Mouse (Mus musculus) liver, embryonic 13.5 days (tissue): ENCODE data around the gene Ssmem1. TPM values are rescaled to one million over a fixed set of nuclear protein-coding genes. Genes with fewer than 3 reads are reported as not detected.

ENCODE experiments used
- ATAC-seq: fragments of 200-750 bp; cut with Nextera tagmentation; 2 replicates; pipeline ENCODE4 v1.8.0; 2017; ENCODE audit warnings: low read depth, mild to moderate bottlenecking, moderate number of reproducible peaks, moderate library complexity
- DNase-seq: peaks from one replicate; pipeline ENCODE4 v3.0.0; 2022
- H3K27ac ChIP-seq: fragments of 300-500 bp; sonication (generic); 2 replicates; pipeline ENCODE4 v1.5.1; 2015; ENCODE audit warnings: moderate library complexity, mild to moderate bottlenecking, inconsistent platforms
- H3K27me3 ChIP-seq: fragments of 300-500 bp; sonication (generic); 2 replicates; pipeline ENCODE4 v1.6.1; 2015; ENCODE audit warnings: mild to moderate bottlenecking, inconsistent platforms
- H3K36me3 ChIP-seq: fragments of 300-500 bp; sonication (generic); 2 replicates; pipeline ENCODE4 v1.6.1; 2015; ENCODE audit warnings: mild to moderate bottlenecking, inconsistent platforms
- H3K4me1 ChIP-seq: fragments of 300-500 bp; sonication (generic); replicated peaks from 2 replicates; pipeline ENCODE4 v1.6.1; 2015; ENCODE audit warnings: inconsistent platforms
- H3K4me2 ChIP-seq: fragments of 300-500 bp; sonication (generic); 2 replicates; pipeline ENCODE4 v1.6.1; 2015; ENCODE audit warnings: inconsistent platforms, mild to moderate bottlenecking, moderate library complexity
- H3K4me3 ChIP-seq: fragments of 300-500 bp; sonication (generic); replicated peaks from 2 replicates; pipeline ENCODE4 v1.5.1; 2015; ENCODE audit warnings: mild to moderate bottlenecking, inconsistent platforms
- H3K9ac ChIP-seq: fragments of 300-500 bp; sonication (generic); 2 replicates; pipeline ENCODE4 v1.6.1; 2015; ENCODE audit warnings: mild to moderate bottlenecking, inconsistent platforms
- H3K9me3 ChIP-seq: fragments of 300-500 bp; sonication (generic); replicated peaks from 2 replicates; pipeline ENCODE4 v1.6.1; 2016; ENCODE audit warnings: inconsistent platforms
- WGBS: fragments of 180-500 bp; shearing (Covaris S2); methylation state at CpG from one replicate; pipeline ENCODE4 v1.1.7; 2015; ENCODE audit not compliant: insufficient replicate concordance; 5-methylcytosine and 5-hydroxymethylcytosine counted together
- polyA plus RNA-seq: library from polyadenylated mRNA; unstranded; fragments of >200 nt; fragmentation: Nextera tagmentation; extraction: Ambion mirVana; gene quantifications from 2 replicates; pipeline ENCODE4 v1.2.1, GENCODE M21; 2015

Gene Ssmem1
- polyA plus RNA-seq, 1 experiment from 2014 or later, result 0.12 TPM

- Histone ChIP-seq H3K36me3 (no peaks in the 10 kb centered on the region), H3K4me2 (no peak overlapping the region), H3K4me1 (no peaks in the 10 kb centered on the region), H3K9ac (no peak overlapping the region), H3K27ac (no peak overlapping the region), H3K9me3 (no peaks in the 10 kb centered on the region), H3K4me3 (no peak overlapping the region), H3K27me3 (peaks cover 30% of the 10 kb centered on the region)
- DNase-seq (no peak), ATAC-seq (no peak)
- whole genome bisulfite sequencing, result 72% methylated on average over 5 of the region's 5 CpGs
Observed at GRCm38 (mm10) chr6:30554621-30555170, 45.0 kb downstream of the Ssmem1 start.

DNA sequence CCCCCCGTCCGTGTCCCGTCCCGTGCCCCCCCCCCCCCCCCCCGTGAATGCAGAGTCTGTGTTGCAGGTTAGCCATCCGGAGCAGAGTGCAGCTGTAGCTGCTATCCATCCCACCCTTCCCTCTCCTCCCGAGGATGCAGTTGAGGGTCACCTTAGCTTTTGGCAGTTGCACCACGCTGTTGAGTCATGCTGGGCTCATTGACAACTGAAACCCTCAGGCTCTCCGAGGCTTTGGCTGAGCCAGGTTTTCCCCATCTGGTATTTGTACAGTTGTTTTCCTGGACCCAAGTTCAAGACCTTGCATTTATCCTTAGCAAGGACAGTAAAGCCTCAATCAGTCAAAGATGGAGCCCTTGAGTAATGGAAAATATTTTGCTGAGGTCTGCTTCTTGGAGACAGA is 46.4 kb downstream of the Ssmem1 start:
- Histone ChIP-seq H3K9me3 (no peaks in the 10 kb centered on the region), H3K36me3 (no peaks in the 10 kb centered on the region), H3K27ac (no peak overlapping the region), H3K9ac (no peak overlapping the region), H3K4me1 (no peaks in the 10 kb centered on the region), H3K27me3 (peaks cover 18% of the 10 kb centered on the region), H3K4me2 (no peak overlapping the region), H3K4me3 (no peak overlapping the region)
- 25% methylated on average over 7 of the region's 9 CpGs for WGBS
- DNase-seq, result no peak
- ATAC-seq, result no peak

DNA sequence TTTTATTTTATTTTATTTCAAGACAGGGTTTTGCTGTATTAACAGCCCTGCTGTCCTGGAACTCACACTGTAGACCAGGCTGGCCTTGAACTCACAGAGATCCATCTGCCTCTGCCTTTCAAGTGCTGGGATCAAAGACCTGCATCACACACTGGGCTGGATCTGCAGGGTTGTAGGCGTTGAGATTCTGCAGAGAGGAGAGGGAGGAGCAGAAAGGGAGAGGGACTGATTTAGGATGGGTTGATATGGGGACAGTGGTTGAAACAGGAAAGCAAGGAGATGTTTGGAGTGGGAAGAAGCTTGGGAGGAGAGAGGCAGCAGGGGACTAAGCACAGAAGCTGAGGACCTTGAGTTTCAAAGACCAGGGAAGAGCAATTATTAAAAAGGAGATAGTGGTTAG is 50.1 kb downstream of the Ssmem1 start:
- Histone ChIP-seq H3K27ac (no peak overlapping the region), H3K4me2 (no peak overlapping the region), H3K27me3 (0 out of 2 replicates have a peak, but pooled peaks cover 5% of the 10 kb centered on the region), H3K4me3 (no peak overlapping the region), H3K36me3 (no peaks in the 10 kb centered on the region), H3K9ac (no peak overlapping the region), H3K9me3 (no peaks in the 10 kb centered on the region), H3K4me1 (0 out of 2 replicates have a peak, but pooled peaks cover 3% of the 10 kb centered on the region)
- DNase-seq, result no peak
- ATAC-seq, result no peak
- WGBS, result 39% methylated on average over 1 of the region's 1 CpGs

GRCm38 (mm10) chr6:30562132-30562531 is 52.5 kb downstream of the Ssmem1 start:
- DNase-seq (no peak), ATAC-seq (no peak)
- H3K27me3 ChIP-seq, result 0 out of 2 replicates have a peak, but pooled peaks cover 5% of the 10 kb centered on the region
- H3K4me1 ChIP-seq, result 0 out of 2 replicates have a peak, but pooled peaks cover 3% of the 10 kb centered on the region
- H3K4me2 ChIP-seq, result no peak overlapping the region
- H3K36me3 ChIP-seq, result no peaks in the 10 kb centered on the region
- no peak overlapping the region for H3K27ac ChIP-seq
- no peak overlapping the region for H3K4me3 ChIP-seq
- no peak overlapping the region for H3K9ac ChIP-seq
- H3K9me3 ChIP-seq, result no peaks in the 10 kb centered on the region
- WGBS, result 38% methylated on average over 4 of the region's 4 CpGs

- no peak for DNase-seq
- Histone ChIP-seq H3K4me3 (no peak overlapping the region), H3K27me3 (0 out of 2 replicates have a peak, but pooled peaks cover 5% of the 10 kb centered on the region), H3K9ac (no peak overlapping the region), H3K9me3 (no peaks in the 10 kb centered on the region), H3K27ac (no peak overlapping the region), H3K4me1 (0 out of 2 replicates have a peak, but pooled peaks cover 3% of the 10 kb centered on the region), H3K36me3 (no peaks in the 10 kb centered on the region), H3K4me2 (no peak overlapping the region)
- no peak for ATAC-seq
- WGBS, result 58% methylated on average over 6 of the region's 6 CpGs
Observed at GRCm38 (mm10) chr6:30563575-30563974, 53.9 kb downstream of the Ssmem1 start.

- H3K27me3 ChIP-seq, result 0 out of 2 replicates have a peak, but pooled peaks cover 5% of the 10 kb centered on the region
- ATAC-seq (no peak), DNase-seq (no peak)
- H3K36me3 ChIP-seq, result no peaks in the 10 kb centered on the region
- H3K4me1 ChIP-seq, result 0 out of 2 replicates have a peak, but pooled peaks cover 3% of the 10 kb centered on the region
- H3K9ac ChIP-seq, result no peak overlapping the region
- no peak overlapping the region for H3K4me2 ChIP-seq
- no peak overlapping the region for H3K27ac ChIP-seq
- WGBS, result 76% methylated on average over 6 of the region's 6 CpGs
- no peak overlapping the region for H3K4me3 ChIP-seq
- no peaks in the 10 kb centered on the region for H3K9me3 ChIP-seq
Observed at GRCm38 (mm10) chr6:30564051-30564450, 54.4 kb downstream of the Ssmem1 start.

DNA sequence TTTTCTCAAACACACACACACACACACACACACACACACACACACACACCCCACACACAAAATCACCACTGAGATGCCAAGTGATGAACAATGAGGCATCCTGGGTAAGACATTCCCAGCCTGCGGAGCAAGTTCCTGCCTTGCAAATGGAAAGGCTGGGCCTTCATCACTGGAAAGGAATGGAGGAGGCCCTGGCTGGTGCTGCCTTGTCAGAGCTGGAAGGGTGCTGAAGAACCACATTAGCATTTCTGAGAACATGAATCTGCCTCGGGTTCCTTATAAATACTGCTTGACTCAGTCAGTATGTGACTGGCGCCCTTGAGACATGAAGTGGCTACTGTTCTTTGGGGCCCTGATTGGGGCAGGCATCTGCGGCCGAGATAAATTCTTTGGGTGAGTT is 58.4 kb downstream of the Ssmem1 start, which contains the start of gene Cpa4:
Gene Cpa4 (plus strand): TSS at position 301 of the 400 bp plus-strand sequence.
- no peaks in the 10 kb centered on the region for H3K36me3 ChIP-seq
- H3K4me2 ChIP-seq, result no peak within 1 kb of the TSS
- 0 out of 2 replicates have a peak, but pooled peaks cover 3% of the 10 kb centered on the region for H3K4me1 ChIP-seq
- H3K9me3 ChIP-seq, result no peaks in the 10 kb centered on the region
- H3K4me3 ChIP-seq, result no peak within 1 kb of the TSS
- no peaks in the 10 kb centered on the region for H3K27me3 ChIP-seq
- H3K27ac ChIP-seq, result no peak within 1 kb of the TSS
- 58% methylated on average over 5 of the region's 5 CpGs for WGBS
- DNase-seq (no peak), ATAC-seq (no peak)
- no peak within 1 kb of the TSS for H3K9ac ChIP-seq

- Histone ChIP-seq H3K4me1 (0 out of 2 replicates have a peak, but pooled peaks cover under 1% of the 10 kb centered on the region), H3K27ac (no peak overlapping the region)
- WGBS, result 72% methylated on average over 10 of the region's 10 CpGs
Observed at GRCm38 (mm10) chr6:30569331-30569730, 59.7 kb downstream of the Ssmem1 start.

More at GRCm38 (mm10) chr6:30569331-30569730, 59.7 kb downstream of the Ssmem1 start:
- Histone ChIP-seq H3K4me3 (no peak overlapping the region), H3K4me2 (no peak overlapping the region), H3K27me3 (no peaks in the 10 kb centered on the region), H3K9me3 (no peaks in the 10 kb centered on the region), H3K36me3 (no peaks in the 10 kb centered on the region), H3K9ac (no peak overlapping the region)
- DNase-seq (no peak), ATAC-seq (no peak)

Other genes with a start within 250 kb of the Ssmem1 start
- gene Ube2h, start 205.3 kb upstream of the Ssmem1 start, polyA plus RNA-seq, result 25.4 and 28.5 TPM in 2 replicates
- 33.4 and 33.8 TPM in 2 replicates for gene Zc3hc1, start 118.8 kb upstream of the Ssmem1 start, polyA plus RNA-seq
- gene Klhdc10, start 108.0 kb upstream of the Ssmem1 start, polyA plus RNA-seq, result 8.2 and 9.4 TPM in 2 replicates
- 22.6 and 24.8 TPM in 2 replicates for gene Tmem209, start 66 bp upstream of the Ssmem1 start, polyA plus RNA-seq
- 1.1 and 2.5 TPM in 2 replicates for gene Cpa2, start 31.7 kb downstream of the Ssmem1 start, polyA plus RNA-seq
- 0.13 and 0.16 TPM in 2 replicates for gene Cpa4, start 58.5 kb downstream of the Ssmem1 start, polyA plus RNA-seq
- gene Cpa5, start 101.2 kb downstream of the Ssmem1 start, polyA plus RNA-seq, result not detected in 2 replicates
- 0.52 and 1.4 TPM in 2 replicates for gene Cpa1, start 129.4 kb downstream of the Ssmem1 start, polyA plus RNA-seq
- 5.2 and 7.3 TPM in 2 replicates for gene Cep41, start 183.9 kb downstream of the Ssmem1 start, polyA plus RNA-seq
- 185 and 233 TPM in 2 replicates for gene Mest, start 213.7 kb downstream of the Ssmem1 start, polyA plus RNA-seq